ENCODE assay signal across 11 mouse cellular contexts in the genomic region with DNA sequence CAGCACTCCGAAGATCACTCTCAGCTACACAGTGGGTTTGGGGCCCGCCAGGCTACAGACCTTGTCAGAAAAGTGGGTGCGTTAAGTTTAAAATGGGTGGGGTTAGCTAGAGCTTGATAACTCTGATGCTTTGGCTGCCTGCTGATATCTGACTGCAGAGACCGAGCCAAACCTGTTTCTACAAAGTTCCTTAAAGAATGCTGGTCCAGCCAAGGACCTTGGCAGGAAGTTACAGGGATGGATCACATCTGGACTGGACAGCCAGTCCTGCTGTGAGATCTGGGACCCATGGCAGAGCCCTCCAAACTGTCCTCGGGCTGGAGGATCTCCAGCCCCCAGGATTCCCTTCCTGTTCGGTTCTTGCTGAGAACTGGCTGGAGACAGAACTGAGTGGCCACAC. TPM values are rescaled to one million over a fixed set of nuclear protein-coding genes. Genes with fewer than 3 reads are reported as not detected.
DNase-seq lines count a peak whose midpoint lies in the region; ATAC-seq lines count a peak whose summit lies in the region.
"Had no signal": no experiment of that assay in that cellular context is flagged by ENCODE, and none has a peak within 500 bp of the region (broad histone marks: within the 10 kb centered on the region; RNA-seq: fewer than 3 reads in every experiment).

No protein-coding gene starts in this region.

- DNase-seq in hindbrain, embryonic 10.5 days (ENCODE audit: low spot score): no peak
- peak; percentile 36 for DNase-seq in ES-CJ7 (ENCODE audit: low read depth, low spot score)
- no peak for DNase-seq in thymus, postnatal 4 days
- DNase-seq: forebrain, postnatal 0 days; thymus, adult 18-20 months had no signal

- peaks cover 50% of the 10 kb centered on the region for H3K27me3 ChIP-seq in hindbrain, embryonic 10.5 days (ENCODE audit: insufficient read depth, poor library complexity, severe bottlenecking)
- peaks cover 22% of the 10 kb centered on the region for H3K27me3 ChIP-seq in hindbrain, embryonic 12.5 days
- no peaks in the 10 kb centered on the region for H3K27me3 ChIP-seq in heart, embryonic 15.5 days
- H3K27me3 ChIP-seq in liver, embryonic 15.5 days: peaks cover 21% of the 10 kb centered on the region; the same call in 1 of the 2 replicates
- peaks cover 2% of the 10 kb centered on the region for H3K27me3 ChIP-seq in forebrain, embryonic 16.5 days (replicated peaks; ENCODE audit: control insufficient read depth, insufficient read depth, low read length)

- no peak for ATAC-seq in hindbrain, embryonic 12.5 days (ENCODE audit: low FRiP score)
- 0 out of 2 replicates have a peak, but pooled peaks have one; percentile 19 for ATAC-seq in heart, embryonic 15.5 days (replicated peaks; ENCODE audit: insufficient number of reproducible peaks, insufficient read depth, low FRiP score, low read depth)
- ATAC-seq in liver, embryonic 15.5 days (ENCODE audit: insufficient read depth): 0 out of 2 replicates have a peak, but pooled peaks have one; percentile 20
- ATAC-seq in forebrain, embryonic 16.5 days: no peak
- ATAC-seq in activated CD4-positive, CD25-positive, alpha-beta regulatory T cell, adult 4 months: no peak
- ATAC-seq: forebrain, postnatal 0 days had no signal

- H3K9me3 ChIP-seq in hindbrain, embryonic 10.5 days: no peaks in the 10 kb centered on the region
- no peaks in the 10 kb centered on the region for H3K9me3 ChIP-seq in hindbrain, embryonic 12.5 days (replicated peaks)
- H3K9me3 ChIP-seq in heart, embryonic 15.5 days (replicated peaks): no peaks in the 10 kb centered on the region
- no peaks in the 10 kb centered on the region for H3K9me3 ChIP-seq in liver, embryonic 15.5 days (replicated peaks)
- no peaks in the 10 kb centered on the region for H3K9me3 ChIP-seq in forebrain, embryonic 16.5 days (ENCODE audit: control insufficient read depth, low read length)
- H3K9me3 ChIP-seq: megakaryocyte, embryonic 14.5 days had no signal

- no peaks in the 10 kb centered on the region for H3K36me3 ChIP-seq in hindbrain, embryonic 10.5 days
- H3K36me3 ChIP-seq in hindbrain, embryonic 12.5 days: no peaks in the 10 kb centered on the region
- H3K36me3 ChIP-seq in heart, embryonic 15.5 days: no peaks in the 10 kb centered on the region
- no peaks in the 10 kb centered on the region for H3K36me3 ChIP-seq in liver, embryonic 15.5 days (replicated peaks)
- H3K36me3 ChIP-seq in forebrain, embryonic 16.5 days (ENCODE audit: control insufficient read depth, insufficient read depth): no peaks in the 10 kb centered on the region

- peaks cover 60% of the 10 kb centered on the region for H3K4me1 ChIP-seq in hindbrain, embryonic 10.5 days (replicated peaks)
- peaks cover 23% of the 10 kb centered on the region for H3K4me1 ChIP-seq in hindbrain, embryonic 12.5 days
- H3K4me1 ChIP-seq in heart, embryonic 15.5 days (replicated peaks): peaks cover 44% of the 10 kb centered on the region
- peaks cover 67% of the 10 kb centered on the region for H3K4me1 ChIP-seq in liver, embryonic 15.5 days (replicated peaks)
- H3K4me1 ChIP-seq in forebrain, embryonic 16.5 days (replicated peaks; ENCODE audit: control insufficient read depth, insufficient read depth, low read length): peaks cover 5% of the 10 kb centered on the region

- H3K27ac ChIP-seq in hindbrain, embryonic 10.5 days: peak overlapping the region; percentile 8; the same call in 1 of the 2 replicates
- no peak overlapping the region for H3K27ac ChIP-seq in hindbrain, embryonic 12.5 days
- H3K27ac ChIP-seq in heart, embryonic 15.5 days: peak overlapping the region; percentile 37
- H3K27ac ChIP-seq in liver, embryonic 15.5 days (replicated peaks): peak overlapping the region; percentile 25
- H3K27ac ChIP-seq in forebrain, embryonic 16.5 days (ENCODE audit: low read length): no peak overlapping the region

- 73% methylated on average over 6 of the region's 6 CpGs for WGBS in hindbrain, embryonic 10.5 days
- WGBS in hindbrain, embryonic 12.5 days: 73% methylated on average over 6 of the region's 6 CpGs
- 31% methylated on average over 6 of the region's 6 CpGs for WGBS in heart, embryonic 15.5 days
- WGBS in liver, embryonic 15.5 days (ENCODE audit: insufficient replicate concordance): 23% methylated on average over 6 of the region's 6 CpGs
- 79% methylated on average over 6 of the region's 6 CpGs for WGBS in forebrain, embryonic 16.5 days

- H3K9ac ChIP-seq in hindbrain, embryonic 12.5 days: no peak overlapping the region
- H3K9ac ChIP-seq in heart, embryonic 15.5 days: no peak overlapping the region
- H3K9ac ChIP-seq in liver, embryonic 15.5 days: no peak overlapping the region
- H3K9ac ChIP-seq in forebrain, embryonic 16.5 days (replicated peaks; ENCODE audit: low read depth, low read length): no peak overlapping the region
- H3K9ac ChIP-seq: forebrain, postnatal 0 days had no signal

- H3K4me3 ChIP-seq in hindbrain, embryonic 10.5 days: no peak overlapping the region
- H3K4me3 ChIP-seq in hindbrain, embryonic 12.5 days: no peak overlapping the region
- no peak overlapping the region for H3K4me3 ChIP-seq in heart, embryonic 15.5 days
- no peak overlapping the region for H3K4me3 ChIP-seq in liver, embryonic 15.5 days (replicated peaks)
- H3K4me3 ChIP-seq in forebrain, embryonic 16.5 days (replicated peaks; ENCODE audit: low read length): no peak overlapping the region

- no peak overlapping the region for H3K4me2 ChIP-seq in hindbrain, embryonic 12.5 days (replicated peaks)
- no peak overlapping the region for H3K4me2 ChIP-seq in heart, embryonic 15.5 days
- H3K4me2 ChIP-seq in liver, embryonic 15.5 days: peak overlapping the region; percentile 41
- H3K4me2 ChIP-seq in forebrain, embryonic 16.5 days (ENCODE audit: low read length): no peak overlapping the region

RNA-seq across cellular contexts. Expression of a gene that starts 18.3 kb away (rescaled TPM):
- 9.2 and 12.1 TPM in 2 replicates for polyA plus RNA-seq in hindbrain, embryonic 10.5 days (2016; fragmentation: Nextera tagmentation; extraction: Ambion mirVana)
- polyA plus RNA-seq in hindbrain, embryonic 12.5 days (2016; fragmentation: Nextera tagmentation; extraction: Ambion mirVana): 7.1 and 8.7 TPM in 2 replicates
- polyA plus RNA-seq in heart, embryonic 15.5 days (2015; fragmentation: Nextera tagmentation; extraction: Ambion mirVana): 36.7 and 40.7 TPM in 2 replicates
- polyA plus RNA-seq in liver, embryonic 15.5 days (2015; fragmentation: Nextera tagmentation; extraction: Ambion mirVana): 16.2 and 17.6 TPM in 2 replicates
- 6.5 and 8.6 TPM in 2 replicates for polyA plus RNA-seq in forebrain, embryonic 16.5 days (2015; fragmentation: Nextera tagmentation; extraction: Ambion mirVana)
- polyA plus RNA-seq in activated CD4-positive, CD25-positive, alpha-beta regulatory T cell, adult 4 months (2017; shearing (Covaris generic)): 1 to 10 TPM in 1 of 2 experiments, under 1 TPM in 1; 0.24 to 1.5 TPM

RNA-seq across cellular contexts. Expression of a gene that starts 51.0 kb away (rescaled TPM):
- polyA plus RNA-seq in hindbrain, embryonic 10.5 days (2016; fragmentation: Nextera tagmentation; extraction: Ambion mirVana): 2.3 and 4.1 TPM in 2 replicates
- polyA plus RNA-seq in hindbrain, embryonic 12.5 days (2016; fragmentation: Nextera tagmentation; extraction: Ambion mirVana): 5.2 and 6.2 TPM in 2 replicates
- 2.7 and 2.8 TPM in 2 replicates for polyA plus RNA-seq in heart, embryonic 15.5 days (2015; fragmentation: Nextera tagmentation; extraction: Ambion mirVana)
- polyA plus RNA-seq in liver, embryonic 15.5 days (2015; fragmentation: Nextera tagmentation; extraction: Ambion mirVana): 0.24 TPM in 1 of 2 replicates, not detected in the other
- 1.6 and 1.8 TPM in 2 replicates for polyA plus RNA-seq in forebrain, embryonic 16.5 days (2015; fragmentation: Nextera tagmentation; extraction: Ambion mirVana)
- under 1 TPM in 1 of 2 experiments, not detected in 1; 0.85 TPM for polyA plus RNA-seq in activated CD4-positive, CD25-positive, alpha-beta regulatory T cell, adult 4 months (2017; shearing (Covaris generic))

Comparison
In these comparisons a context has a peak if more than half of its experiments do, and no peak if none do; other contexts are left out.
1. H3K27ac ChIP-seq: peak in hindbrain, embryonic 10.5 days (single experiment), heart, embryonic 15.5 days (single experiment) and liver, embryonic 15.5 days (single experiment); none in hindbrain, embryonic 12.5 days (single experiment) and forebrain, embryonic 16.5 days (single experiment).
2. ATAC-seq: peak in heart, embryonic 15.5 days (single experiment) and liver, embryonic 15.5 days (single experiment); none in hindbrain, embryonic 12.5 days (single experiment), forebrain, embryonic 16.5 days (single experiment) and activated CD4-positive, CD25-positive, alpha-beta regulatory T cell, adult 4 months (single experiment).